Mouse (Mus musculus) heart, embryonic 13.5 days (tissue): ENCODE measurements around the gene Drd3. TPM values are rescaled to one million over a fixed set of nuclear protein-coding genes. Genes with fewer than 3 reads are reported as not detected.
A peak's percentile ranks its signal among the peaks of the same experiment; 100 is the strongest.

Experiments used
- ATAC-seq: fragments of 200-750 bp; cut with Nextera tagmentation; 2 replicates; pipeline ENCODE4 v1.8.0; 2017; ENCODE audit warnings: moderate TSS enrichment; ENCODE audit not compliant: insufficient number of reproducible peaks, low FRiP score, low TSS enrichment; ENCODE audit errors: extremely low read depth
- H3K27ac ChIP-seq: fragments of 300-500 bp; sonication (generic); replicated peaks from 2 replicates; pipeline ENCODE4 v1.5.1; 2015; ENCODE audit warnings: moderate library complexity, mild to moderate bottlenecking, inconsistent platforms
- H3K27me3 ChIP-seq: fragments of 300-500 bp; sonication (generic); replicated peaks from 2 replicates; pipeline ENCODE4 v1.6.1; 2015; ENCODE audit warnings: mild to moderate bottlenecking, inconsistent platforms
- H3K36me3 ChIP-seq: fragments of 300-500 bp; sonication (generic); 2 replicates; pipeline ENCODE4 v1.6.1; 2015; ENCODE audit warnings: mild to moderate bottlenecking, inconsistent platforms
- H3K4me1 ChIP-seq: fragments of 300-500 bp; sonication (generic); 2 replicates; pipeline ENCODE4 v1.6.1; 2015; ENCODE audit warnings: inconsistent platforms
- H3K4me2 ChIP-seq: fragments of 300-500 bp; sonication (generic); 2 replicates; pipeline ENCODE4 v1.6.1; 2015; ENCODE audit warnings: inconsistent platforms, mild to moderate bottlenecking, moderate library complexity
- H3K4me3 ChIP-seq: fragments of 300-500 bp; sonication (generic); 2 replicates; pipeline ENCODE4 v1.5.1; 2015; ENCODE audit warnings: moderate library complexity, mild to moderate bottlenecking, inconsistent platforms
- H3K9ac ChIP-seq: fragments of 300-500 bp; sonication (generic); 2 replicates; pipeline ENCODE4 v1.6.1; 2015; ENCODE audit warnings: inconsistent platforms, mild to moderate bottlenecking, moderate library complexity
- H3K9me3 ChIP-seq: fragments of 300-500 bp; sonication (generic); 2 replicates; pipeline ENCODE4 v1.6.1; 2016; ENCODE audit warnings: inconsistent platforms
- WGBS: fragments of 180-500 bp; shearing (Covaris S2); methylation state at CpG from one replicate; pipeline ENCODE4 v1.1.7; 2015; ENCODE audit warnings: mixed read lengths; 5-methylcytosine and 5-hydroxymethylcytosine counted together
- polyA plus RNA-seq: library from polyadenylated mRNA; unstranded; fragments of >200 nt; fragmentation: Nextera tagmentation; extraction: Ambion mirVana; gene quantifications from 2 replicates; pipeline ENCODE4 v1.2.1, GENCODE M21; 2015

Gene Drd3
- not detected in 2 replicates for polyA plus RNA-seq

- no peaks in the 10 kb centered on the region for H3K27me3 ChIP-seq
- WGBS = 6% methylated on average over 7 of the region's 7 CpGs
- H3K9ac ChIP-seq = no peak within 1 kb of the TSS
- H3K9me3 ChIP-seq = no peaks in the 10 kb centered on the region
- H3K4me3 ChIP-seq = no peak within 1 kb of the TSS
- peaks cover 11% of the 10 kb centered on the region for H3K4me1 ChIP-seq
- no peak within 1 kb of the TSS for H3K27ac ChIP-seq
- H3K36me3 ChIP-seq = no peaks in the 10 kb centered on the region
- no peak for ATAC-seq
- H3K4me2 ChIP-seq = peak within 1 kb of the TSS; percentile 47
Observed at GRCm38 (mm10) chr16:43753751-43754150, at the start of gene Drd3. Gene Drd3, plus strand, starts transcription at chr16:43754026.

GRCm38 (mm10) chr16:43708335-43709061 lies 45.3 kb upstream of the Drd3 start:
- Histone ChIP-seq H3K9me3 (no peaks in the 10 kb centered on the region), H3K27me3 (no peaks in the 10 kb centered on the region), H3K4me3 (peak overlapping the region; percentile 23), H3K4me1 (peaks cover 21% of the 10 kb centered on the region), H3K9ac (0 out of 2 replicates have a peak overlapping the region, but pooled peaks have one; percentile 3), H3K4me2 (peak overlapping the region; percentile 66), H3K36me3 (no peaks in the 10 kb centered on the region), H3K27ac (no peak overlapping the region)
- 46% methylated on average over 13 of the region's 13 CpGs for WGBS
- no peak for ATAC-seq

- H3K36me3 ChIP-seq = no peaks in the 10 kb centered on the region
- no peaks in the 10 kb centered on the region for H3K9me3 ChIP-seq
- H3K4me2 ChIP-seq = peak overlapping the region; percentile 66
- peak overlapping the region; percentile 3; the same call in 1 of the 2 replicates for H3K9ac ChIP-seq
- no peak overlapping the region for H3K27ac ChIP-seq
- ATAC-seq = no peak
- H3K4me3 ChIP-seq = peak overlapping the region; percentile 23
- H3K4me1 ChIP-seq = peaks cover 21% of the 10 kb centered on the region
- WGBS = 28% methylated on average over 15 of the region's 15 CpGs
- no peaks in the 10 kb centered on the region for H3K27me3 ChIP-seq
Observed at GRCm38 (mm10) chr16:43709062-43709413, 44.8 kb upstream of the Drd3 start.

GRCm38 (mm10) chr16:43709432-43710133 lies 44.2 kb upstream of the Drd3 start:
- peak overlapping the region; percentile 66 for H3K4me2 ChIP-seq
- H3K9me3 ChIP-seq = no peaks in the 10 kb centered on the region
- peak overlapping the region; percentile 23 for H3K4me3 ChIP-seq
- peaks cover 21% of the 10 kb centered on the region for H3K4me1 ChIP-seq
- H3K27me3 ChIP-seq = no peaks in the 10 kb centered on the region
- H3K9ac ChIP-seq = peak overlapping the region; percentile 40; the same call in 1 of the 2 replicates
- H3K27ac ChIP-seq = no peak overlapping the region
- no peaks in the 10 kb centered on the region for H3K36me3 ChIP-seq
- 43% methylated on average over 9 of the region's 9 CpGs for WGBS
- ATAC-seq = no peak

GRCm38 (mm10) chr16:43710134-43710475 lies 43.7 kb upstream of the Drd3 start:
- peak overlapping the region; percentile 66 for H3K4me2 ChIP-seq
- no peak overlapping the region for H3K4me3 ChIP-seq
- 57% methylated on average over 6 of the region's 6 CpGs for whole genome bisulfite sequencing

GRCm38 (mm10) chr16:43710651-43711050 lies 43.2 kb upstream of the Drd3 start:
- no peaks in the 10 kb centered on the region for H3K9me3 ChIP-seq
- H3K27ac ChIP-seq = no peak overlapping the region
- H3K4me3 ChIP-seq = no peak overlapping the region
- peaks cover 21% of the 10 kb centered on the region for H3K4me1 ChIP-seq
- 66% methylated on average over 11 of the region's 11 CpGs for WGBS
- peak overlapping the region; percentile 66; the same call in 1 of the 2 replicates for H3K4me2 ChIP-seq
- H3K9ac ChIP-seq = no peak overlapping the region
- H3K36me3 ChIP-seq = no peaks in the 10 kb centered on the region
- no peak for ATAC-seq
- no peaks in the 10 kb centered on the region for H3K27me3 ChIP-seq

More at GRCm38 (mm10) chr16:43710134-43710475, 43.7 kb upstream of the Drd3 start:
- H3K9ac ChIP-seq = no peak overlapping the region
- H3K4me1 ChIP-seq = peaks cover 21% of the 10 kb centered on the region
- no peak overlapping the region for H3K27ac ChIP-seq
- no peak for ATAC-seq
- H3K9me3 ChIP-seq = no peaks in the 10 kb centered on the region
- no peaks in the 10 kb centered on the region for H3K27me3 ChIP-seq
- no peaks in the 10 kb centered on the region for H3K36me3 ChIP-seq

- Histone ChIP-seq H3K27ac (no peak overlapping the region), H3K4me3 (no peak overlapping the region), H3K27me3 (no peaks in the 10 kb centered on the region), H3K36me3 (no peaks in the 10 kb centered on the region), H3K9me3 (no peaks in the 10 kb centered on the region), H3K4me2 (no peak overlapping the region), H3K9ac (no peak overlapping the region), H3K4me1 (peaks cover 21% of the 10 kb centered on the region)
- 82% methylated on average over 7 of the region's 7 CpGs for WGBS
- ATAC-seq = no peak
Observed at GRCm38 (mm10) chr16:43711361-43711760, 42.5 kb upstream of the Drd3 start.

GRCm38 (mm10) chr16:43724444-43724843 lies 29.4 kb upstream of the Drd3 start:
- H3K4me2 ChIP-seq = no peak overlapping the region
- H3K27ac ChIP-seq = no peak overlapping the region
- peaks cover 5% of the 10 kb centered on the region for H3K9me3 ChIP-seq
- no peaks in the 10 kb centered on the region for H3K4me1 ChIP-seq
- no peaks in the 10 kb centered on the region for H3K27me3 ChIP-seq
- no peak overlapping the region for H3K9ac ChIP-seq
- 63% methylated on average over 3 of the region's 3 CpGs for WGBS
- no peaks in the 10 kb centered on the region for H3K36me3 ChIP-seq
- ATAC-seq = no peak
- H3K4me3 ChIP-seq = no peak overlapping the region

GRCm38 (mm10) chr16:43729506-43730221 lies 24.2 kb upstream of the Drd3 start:
- H3K4me3 ChIP-seq = no peak overlapping the region
- peaks cover 7% of the 10 kb centered on the region; the same call in 1 of the 2 replicates for H3K4me1 ChIP-seq
- 62% methylated on average over 8 of the region's 8 CpGs for WGBS
- ATAC-seq = no peak
- no peaks in the 10 kb centered on the region for H3K9me3 ChIP-seq
- H3K9ac ChIP-seq = no peak overlapping the region
- no peaks in the 10 kb centered on the region for H3K36me3 ChIP-seq
- H3K27me3 ChIP-seq = no peaks in the 10 kb centered on the region
- H3K27ac ChIP-seq = no peak overlapping the region
- no peak overlapping the region for H3K4me2 ChIP-seq

- H3K27me3 ChIP-seq = no peaks in the 10 kb centered on the region
- ATAC-seq = no peak
- H3K36me3 ChIP-seq = no peaks in the 10 kb centered on the region
- no peak overlapping the region for H3K4me3 ChIP-seq
- H3K27ac ChIP-seq = no peak overlapping the region
- no peaks in the 10 kb centered on the region for H3K9me3 ChIP-seq
- H3K9ac ChIP-seq = no peak overlapping the region
- no peak overlapping the region for H3K4me2 ChIP-seq
- 53% methylated on average over 4 of the region's 4 CpGs for WGBS
- peaks cover 7% of the 10 kb centered on the region; the same call in 1 of the 2 replicates for H3K4me1 ChIP-seq
Observed at GRCm38 (mm10) chr16:43730281-43730680, 23.5 kb upstream of the Drd3 start.

GRCm38 (mm10) chr16:43732496-43732895 lies 21.3 kb upstream of the Drd3 start:
- no peak overlapping the region for H3K27ac ChIP-seq
- no peaks in the 10 kb centered on the region for H3K36me3 ChIP-seq
- no peak overlapping the region for H3K4me2 ChIP-seq
- H3K9ac ChIP-seq = no peak overlapping the region
- 86% methylated on average over 10 of the region's 10 CpGs for WGBS
- ATAC-seq = no peak
- no peaks in the 10 kb centered on the region for H3K9me3 ChIP-seq
- no peaks in the 10 kb centered on the region for H3K27me3 ChIP-seq
- no peak overlapping the region for H3K4me3 ChIP-seq
- H3K4me1 ChIP-seq = peaks cover 7% of the 10 kb centered on the region; the same call in 1 of the 2 replicates
